Mouse (Mus musculus): ENCODE data around the gene Daam1. TPM values are rescaled to one million over a fixed set of nuclear protein-coding genes. Genes with fewer than 3 reads are reported as not detected.

The Daam1 gene
- polyA plus RNA-seq, 1 experiment from 2014 or later: 55.2 TPM

DNA sequence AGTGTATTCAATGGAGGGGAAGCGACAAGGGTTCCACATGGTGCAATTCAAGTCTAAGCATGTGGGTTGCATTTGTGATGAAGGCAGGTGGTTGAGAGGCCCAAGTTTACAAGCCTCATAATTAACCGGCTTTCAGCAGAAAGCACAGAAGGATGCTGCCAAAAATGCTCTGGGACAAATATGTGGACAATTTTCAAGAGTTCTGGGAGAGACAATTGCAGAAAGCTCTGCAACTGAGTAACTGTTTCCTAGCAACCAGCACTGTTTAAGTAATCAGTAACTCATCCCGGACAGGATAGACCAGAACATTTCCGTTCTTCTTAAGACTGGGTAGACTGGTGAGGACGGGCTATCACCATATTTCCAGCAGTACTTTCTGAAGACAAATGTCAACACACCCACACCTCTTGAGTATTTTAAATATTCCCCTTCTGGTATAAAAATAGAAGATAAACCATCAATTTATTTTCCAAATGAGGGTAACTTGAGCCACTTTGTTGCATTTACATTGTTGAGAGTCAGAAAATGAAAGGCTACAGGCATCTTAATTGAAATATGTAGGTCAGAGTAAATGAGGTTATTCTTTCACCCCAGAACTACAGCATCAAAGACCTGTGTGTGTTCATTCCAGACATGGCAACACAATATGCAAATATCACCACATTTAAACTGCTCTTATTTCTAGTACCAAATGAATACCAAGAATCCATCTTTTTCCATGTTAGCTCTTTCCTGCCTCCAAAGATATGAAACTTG lies 123.5 kb downstream of the Daam1 start:
- H3K27ac ChIP-seq (ENCODE audit: low read depth, low read length): no peak overlapping the region; the same call in 1 of the 2 replicates
- 0 out of 2 replicates have a peak, but pooled peaks have one; percentile 44 for ATAC-seq (ENCODE audit: low read depth)
- no peaks in the 10 kb centered on the region for H3K9me3 ChIP-seq (ENCODE audit: control insufficient read depth, low read length)
- H3K4me1 ChIP-seq (ENCODE audit: control insufficient read depth, insufficient read depth, low read length): 0 out of 2 replicates have a peak, but pooled peaks cover 3% of the 10 kb centered on the region
- H3K36me3 ChIP-seq (ENCODE audit: control insufficient read depth, insufficient read depth, low read length): peaks cover 18% of the 10 kb centered on the region
- 35% methylated on average over 5 of the region's 5 CpGs for WGBS
- no peak overlapping the region for H3K4me2 ChIP-seq (ENCODE audit: low read depth, low read length)
- H3K9ac ChIP-seq (replicated peaks; ENCODE audit: low read depth, low read length): no peak overlapping the region
- H3K27me3 ChIP-seq (ENCODE audit: control insufficient read depth, insufficient read depth, low read length): no peaks in the 10 kb centered on the region
- no peak overlapping the region for H3K4me3 ChIP-seq (ENCODE audit: low read depth, low read length)

GRCm38 (mm10) chr12:71956980-71957379 lies 126.1 kb downstream of the Daam1 start:
- Histone ChIP-seq H3K9ac (replicated peaks; ENCODE audit: low read depth, low read length) (no peak overlapping the region), H3K27ac (ENCODE audit: low read depth, low read length) (no peak overlapping the region), H3K36me3 (ENCODE audit: control insufficient read depth, insufficient read depth, low read length) (peaks cover 25% of the 10 kb centered on the region), H3K27me3 (ENCODE audit: control insufficient read depth, insufficient read depth, low read length) (no peaks in the 10 kb centered on the region), H3K4me3 (ENCODE audit: low read depth, low read length) (no peak overlapping the region), H3K4me1 (ENCODE audit: control insufficient read depth, insufficient read depth, low read length) (0 out of 2 replicates have a peak, but pooled peaks cover 3% of the 10 kb centered on the region), H3K4me2 (ENCODE audit: low read depth, low read length) (no peak overlapping the region), H3K9me3 (ENCODE audit: control insufficient read depth, low read length) (no peaks in the 10 kb centered on the region)
- WGBS: 20% methylated on average over 6 of the region's 6 CpGs
- peak; percentile 83 for ATAC-seq (ENCODE audit: low read depth)

DNA sequence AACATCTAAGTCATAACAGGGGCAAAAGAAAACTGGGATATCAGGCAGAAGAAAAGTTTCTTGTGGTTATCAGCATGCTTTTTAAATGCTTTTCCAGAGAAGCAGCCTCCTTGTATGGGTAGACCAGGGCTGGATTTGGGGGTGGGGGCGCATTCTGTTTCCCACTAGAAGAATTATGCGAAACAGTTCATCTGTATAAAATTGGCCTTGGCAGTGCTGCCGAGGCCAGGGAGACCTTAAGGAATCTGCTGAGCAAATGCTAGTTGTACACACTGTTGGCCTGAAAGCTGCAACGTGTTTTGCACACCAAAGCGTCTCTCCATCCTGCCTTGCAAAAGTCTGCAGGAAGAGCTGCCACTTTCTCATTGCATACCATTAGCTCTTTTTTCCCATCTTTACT lies 126.6 kb downstream of the Daam1 start:
- H3K27me3 ChIP-seq (ENCODE audit: control insufficient read depth, insufficient read depth, low read length): no peaks in the 10 kb centered on the region
- 48% methylated on average over 5 of the region's 5 CpGs for WGBS
- peaks cover 26% of the 10 kb centered on the region for H3K36me3 ChIP-seq (ENCODE audit: control insufficient read depth, insufficient read depth, low read length)
- no peak overlapping the region for H3K9ac ChIP-seq (replicated peaks; ENCODE audit: low read depth, low read length)
- no peak overlapping the region for H3K27ac ChIP-seq (ENCODE audit: low read depth, low read length)
- 0 out of 2 replicates have a peak, but pooled peaks cover 3% of the 10 kb centered on the region for H3K4me1 ChIP-seq (ENCODE audit: control insufficient read depth, insufficient read depth, low read length)
- H3K9me3 ChIP-seq (ENCODE audit: control insufficient read depth, low read length): no peaks in the 10 kb centered on the region
- H3K4me2 ChIP-seq (ENCODE audit: low read depth, low read length): no peak overlapping the region
- peak; percentile 43; the same call in 1 of the 2 replicates for ATAC-seq (ENCODE audit: low read depth)
- H3K4me3 ChIP-seq (ENCODE audit: low read depth, low read length): no peak overlapping the region

- H3K4me3 ChIP-seq (ENCODE audit: low read depth, low read length): no peak overlapping the region
- no peak overlapping the region for H3K27ac ChIP-seq (ENCODE audit: low read depth, low read length)
- no peak overlapping the region for H3K9ac ChIP-seq (replicated peaks; ENCODE audit: low read depth, low read length)
- H3K9me3 ChIP-seq (ENCODE audit: control insufficient read depth, low read length): no peaks in the 10 kb centered on the region
- 11% methylated on average over 6 of the region's 6 CpGs for WGBS
- no peak overlapping the region for H3K4me2 ChIP-seq (ENCODE audit: low read depth, low read length)
- peaks cover 20% of the 10 kb centered on the region; the same call in 1 of the 2 replicates for H3K36me3 ChIP-seq (ENCODE audit: control insufficient read depth, insufficient read depth, low read length)
- no peak for ATAC-seq (ENCODE audit: low read depth)
- no peaks in the 10 kb centered on the region for H3K27me3 ChIP-seq (ENCODE audit: control insufficient read depth, insufficient read depth, low read length)
- H3K4me1 ChIP-seq (ENCODE audit: control insufficient read depth, insufficient read depth, low read length): 0 out of 2 replicates have a peak, but pooled peaks cover 3% of the 10 kb centered on the region
Measured at GRCm38 (mm10) chr12:71959351-71959991, 128.6 kb downstream of the Daam1 start.

GRCm38 (mm10) chr12:71961671-71962070 lies 130.8 kb downstream of the Daam1 start:
- no peak overlapping the region for H3K4me3 ChIP-seq (ENCODE audit: low read depth, low read length)
- ATAC-seq (ENCODE audit: low read depth): no peak
- H3K4me1 ChIP-seq (ENCODE audit: control insufficient read depth, insufficient read depth, low read length): 0 out of 2 replicates have a peak, but pooled peaks cover 3% of the 10 kb centered on the region
- no peak overlapping the region for H3K4me2 ChIP-seq (ENCODE audit: low read depth, low read length)
- no peak overlapping the region for H3K27ac ChIP-seq (ENCODE audit: low read depth, low read length)
- H3K36me3 ChIP-seq (ENCODE audit: control insufficient read depth, insufficient read depth, low read length): peaks cover 20% of the 10 kb centered on the region; the same call in 1 of the 2 replicates
- no peaks in the 10 kb centered on the region for H3K9me3 ChIP-seq (ENCODE audit: control insufficient read depth, low read length)
- no peak overlapping the region for H3K9ac ChIP-seq (replicated peaks; ENCODE audit: low read depth, low read length)
- H3K27me3 ChIP-seq (ENCODE audit: control insufficient read depth, insufficient read depth, low read length): no peaks in the 10 kb centered on the region
- whole genome bisulfite sequencing: 88% methylated on average over 3 of the region's 3 CpGs

DNA sequence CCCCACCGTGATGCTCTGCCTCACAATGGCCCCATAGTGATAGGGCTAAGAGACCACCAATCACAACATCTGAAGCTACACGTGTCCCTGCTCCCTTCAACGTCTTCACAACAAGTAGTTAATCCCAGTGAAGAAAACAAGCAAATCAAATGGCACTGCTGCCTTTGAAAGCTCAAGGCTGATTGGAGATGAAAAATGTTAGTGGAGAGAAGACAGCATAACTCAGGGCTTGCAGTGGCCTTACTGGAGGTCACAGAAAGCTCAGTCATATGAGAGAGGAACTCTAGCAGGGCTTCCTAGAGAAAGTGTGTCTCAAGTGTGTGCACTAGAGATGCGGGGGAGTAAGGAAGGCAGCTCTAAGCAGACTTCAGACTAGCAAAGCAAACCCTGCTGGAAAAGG lies 131.7 kb downstream of the Daam1 start:
- Histone ChIP-seq H3K27me3 (ENCODE audit: control insufficient read depth, insufficient read depth, low read length) (no peaks in the 10 kb centered on the region), H3K36me3 (ENCODE audit: control insufficient read depth, insufficient read depth, low read length) (peaks cover 20% of the 10 kb centered on the region; the same call in 1 of the 2 replicates), H3K4me3 (ENCODE audit: low read depth, low read length) (no peak overlapping the region), H3K9ac (replicated peaks; ENCODE audit: low read depth, low read length) (no peak overlapping the region), H3K27ac (ENCODE audit: low read depth, low read length) (no peak overlapping the region), H3K4me1 (ENCODE audit: control insufficient read depth, insufficient read depth, low read length) (0 out of 2 replicates have a peak, but pooled peaks cover 3% of the 10 kb centered on the region), H3K4me2 (ENCODE audit: low read depth, low read length) (no peak overlapping the region), H3K9me3 (ENCODE audit: control insufficient read depth, low read length) (no peaks in the 10 kb centered on the region)
- no peak for ATAC-seq (ENCODE audit: low read depth)
- 83% methylated on average over 4 of the region's 4 CpGs for WGBS

DNA sequence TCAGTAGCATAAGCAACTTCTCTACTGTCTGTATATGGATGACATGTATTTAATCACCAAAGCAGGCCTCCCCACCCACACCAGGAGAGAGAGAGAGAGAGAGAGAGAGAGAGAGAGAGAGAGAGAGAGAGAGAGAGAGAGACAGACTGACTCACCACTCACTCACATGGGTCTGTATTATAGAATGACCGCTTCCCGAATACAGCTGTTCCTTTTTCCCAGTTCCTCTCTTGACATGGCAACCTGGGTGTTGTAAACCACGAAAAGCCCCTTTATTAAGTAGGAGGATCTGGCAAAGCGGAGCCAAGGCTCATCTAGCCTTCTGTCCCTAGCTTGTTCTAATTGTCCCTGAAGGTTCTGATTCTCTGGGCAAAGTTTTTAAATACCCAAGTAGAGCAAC lies 137.7 kb downstream of the Daam1 start:
- Histone ChIP-seq H3K36me3 (ENCODE audit: control insufficient read depth, insufficient read depth, low read length) (peaks cover 8% of the 10 kb centered on the region), H3K9ac (replicated peaks; ENCODE audit: low read depth, low read length) (no peak overlapping the region), H3K4me2 (ENCODE audit: low read depth, low read length) (no peak overlapping the region), H3K27me3 (ENCODE audit: control insufficient read depth, insufficient read depth, low read length) (no peaks in the 10 kb centered on the region), H3K27ac (ENCODE audit: low read depth, low read length) (no peak overlapping the region), H3K9me3 (ENCODE audit: control insufficient read depth, low read length) (no peaks in the 10 kb centered on the region), H3K4me1 (ENCODE audit: control insufficient read depth, insufficient read depth, low read length) (no peaks in the 10 kb centered on the region), H3K4me3 (ENCODE audit: low read depth, low read length) (no peak overlapping the region)
- ATAC-seq (ENCODE audit: low read depth): no peak
- 52% methylated on average over 4 of the region's 4 CpGs for WGBS

DNA sequence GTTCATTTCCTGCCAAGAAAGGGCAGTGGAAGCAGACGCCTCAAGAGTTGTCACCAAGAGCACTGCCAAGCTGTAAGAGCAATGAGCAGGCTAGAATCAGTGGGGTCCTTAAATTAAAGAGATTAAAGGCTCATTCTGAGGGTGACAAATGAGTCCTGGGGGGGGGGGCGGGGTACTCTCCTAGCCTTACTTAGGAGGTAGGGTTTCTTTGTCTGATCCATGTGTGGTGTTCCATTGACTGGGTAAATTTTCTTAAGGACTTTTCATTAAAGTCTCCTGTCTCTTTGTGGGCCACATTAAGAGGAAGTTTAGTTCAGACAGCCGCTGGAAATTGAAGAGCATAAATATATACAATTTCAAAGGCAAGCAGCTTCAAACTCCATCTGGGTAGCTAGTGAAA lies 138.1 kb downstream of the Daam1 start:
- WGBS: 38% methylated on average over 3 of the region's 3 CpGs
- no peak for ATAC-seq (ENCODE audit: low read depth)
- H3K36me3 ChIP-seq (ENCODE audit: control insufficient read depth, insufficient read depth, low read length): peaks cover 8% of the 10 kb centered on the region

GRCm38 (mm10) chr12:71969439-71969838 lies 138.6 kb downstream of the Daam1 start:
- ATAC-seq (ENCODE audit: low read depth): no peak
- 63% methylated on average over 9 of the region's 9 CpGs for WGBS

More for the DNA sequence above, 138.1 kb downstream of the Daam1 start:
- H3K9me3 ChIP-seq (ENCODE audit: control insufficient read depth, low read length): no peaks in the 10 kb centered on the region
- no peak overlapping the region for H3K9ac ChIP-seq (replicated peaks; ENCODE audit: low read depth, low read length)
- H3K4me1 ChIP-seq (ENCODE audit: control insufficient read depth, insufficient read depth, low read length): no peaks in the 10 kb centered on the region
- no peaks in the 10 kb centered on the region for H3K27me3 ChIP-seq (ENCODE audit: control insufficient read depth, insufficient read depth, low read length)
- no peak overlapping the region for H3K27ac ChIP-seq (ENCODE audit: low read depth, low read length)
- H3K4me3 ChIP-seq (ENCODE audit: low read depth, low read length): no peak overlapping the region
- no peak overlapping the region for H3K4me2 ChIP-seq (ENCODE audit: low read depth, low read length)

More at GRCm38 (mm10) chr12:71969439-71969838, 138.6 kb downstream of the Daam1 start:
- no peaks in the 10 kb centered on the region for H3K9me3 ChIP-seq (ENCODE audit: control insufficient read depth, low read length)
- no peak overlapping the region for H3K4me2 ChIP-seq (ENCODE audit: low read depth, low read length)
- peaks cover 8% of the 10 kb centered on the region for H3K36me3 ChIP-seq (ENCODE audit: control insufficient read depth, insufficient read depth, low read length)
- no peaks in the 10 kb centered on the region for H3K4me1 ChIP-seq (ENCODE audit: control insufficient read depth, insufficient read depth, low read length)
- H3K9ac ChIP-seq (replicated peaks; ENCODE audit: low read depth, low read length): no peak overlapping the region
- no peaks in the 10 kb centered on the region for H3K27me3 ChIP-seq (ENCODE audit: control insufficient read depth, insufficient read depth, low read length)
- no peak overlapping the region for H3K27ac ChIP-seq (ENCODE audit: low read depth, low read length)
- H3K4me3 ChIP-seq (ENCODE audit: low read depth, low read length): no peak overlapping the region
